Mouse (Mus musculus) sigmoid colon, adult 10 weeks (tissue): Measurements from ENCODE around the gene Gm20547. TPM values are rescaled to one million over a fixed set of nuclear protein-coding genes. Genes with fewer than 3 reads are reported as not detected.

Experiments
- polyA plus RNA-seq: library from polyadenylated mRNA; stranded (reverse); fragments of 350-450 nt; fragmentation: Illumina TruSeq; extraction: RNeasy Lipid Tissue Mini Kit (QIAGEN cat#74804); gene quantifications from one replicate; pipeline ENCODE4 v1.2.3, GENCODE M21; 2014; ENCODE audit warnings: low read depth, low replicate concordance

The Gm20547 gene
- polyA plus RNA-seq: 2.3 TPM

GRCm38 (mm10) chr17:34881683-34882310, at the start of gene Gm20547:
Gm20547 (minus strand) TSS chr17:34882042.

GRCm38 (mm10) chr17:34931061-34931734, 49.4 kb upstream of the Gm20547 start, which contains the start of gene Neu1:
Neu1 (plus strand) TSS chr17:34931253.

GRCm38 (mm10) chr17:34913930-34914665, 32.3 kb upstream of the Gm20547 start, which contains the start of gene Slc44a4:
Slc44a4 (plus strand) TSS chr17:34914466.

GRCm38 (mm10) chr17:34898160-34898586, 16.3 kb upstream of the Gm20547 start, which contains the start of the genes C2 and Ehmt2:
C2 (minus strand) TSS chr17:34898265.
Ehmt2 (plus strand) TSS chr17:34898469.

GRCm38 (mm10) chr17:34879336-34879879, 2.4 kb downstream of the Gm20547 start, which contains the start of gene Zbtb12:
Zbtb12 (plus strand) TSS chr17:34879483.

GRCm38 (mm10) chr17:34862416-34863081, 19.3 kb downstream of the Gm20547 start, which contains the start of gene Cfb:
Cfb (minus strand) TSS chr17:34862518.

GRCm38 (mm10) chr17:34849722-34850516, 31.9 kb downstream of the Gm20547 start, which contains the start of the genes Skiv2l and Nelfe:
Skiv2l (minus strand) TSS chr17:34850210.
Nelfe (plus strand) TSS chr17:34850391.

GRCm38 (mm10) chr17:34836856-34837221, 45.0 kb downstream of the Gm20547 start, which contains the start of the genes Stk19 and Dxo:
Stk19 (minus strand) TSS chr17:34836945.
Dxo (plus strand) TSS chr17:34837019.

Other genes starting within 250 kb of the Gm20547 start
- 4.4 TPM for gene Fkbpl, start 237.3 kb downstream of the Gm20547 start, polyA plus RNA-seq
- gene Atf6b, start 234.9 kb downstream of the Gm20547 start, polyA plus RNA-seq: 2.8 TPM
- 0.16 TPM for gene Tnxb, start 211.5 kb downstream of the Gm20547 start, polyA plus RNA-seq
- gene C4b, start 138.2 kb downstream of the Gm20547 start, polyA plus RNA-seq: 1.8 TPM
- not detected for gene Cyp21a1, start 77.5 kb downstream of the Gm20547 start, polyA plus RNA-seq
- 23.0 TPM for gene Stk19, start 45.1 kb downstream of the Gm20547 start, polyA plus RNA-seq
- gene Dxo, start 45.0 kb downstream of the Gm20547 start, polyA plus RNA-seq: 3.0 TPM
- 5.6 TPM for gene Skiv2l, start 31.8 kb downstream of the Gm20547 start, polyA plus RNA-seq
- 1.1 TPM for gene Nelfe, start 31.7 kb downstream of the Gm20547 start, polyA plus RNA-seq
- gene Cfb, start 19.5 kb downstream of the Gm20547 start, polyA plus RNA-seq: 18.5 TPM
- gene Zbtb12, start 2.6 kb downstream of the Gm20547 start, polyA plus RNA-seq: 1.1 TPM
- gene C2, start 16.2 kb upstream of the Gm20547 start, polyA plus RNA-seq: 1.0 TPM
- 10.6 TPM for gene Ehmt2, start 16.4 kb upstream of the Gm20547 start, polyA plus RNA-seq
- gene Slc44a4, start 32.4 kb upstream of the Gm20547 start, polyA plus RNA-seq: 32.3 TPM
- 15.5 TPM for gene Neu1, start 49.2 kb upstream of the Gm20547 start, polyA plus RNA-seq
- gene Hspa1b, start 77.2 kb upstream of the Gm20547 start, polyA plus RNA-seq: 10.1 TPM
- gene Gm20481, start 87.9 kb upstream of the Gm20547 start, polyA plus RNA-seq: not detected
- 4.5 TPM for gene Hspa1a, start 90.1 kb upstream of the Gm20547 start, polyA plus RNA-seq
- gene Hspa1l, start 90.7 kb upstream of the Gm20547 start, polyA plus RNA-seq: 0.22 TPM
- gene Lsm2, start 99.8 kb upstream of the Gm20547 start, polyA plus RNA-seq: 12.9 TPM
- gene Vars, start 118.9 kb upstream of the Gm20547 start, polyA plus RNA-seq: 1.5 TPM
- gene Vwa7, start 134.5 kb upstream of the Gm20547 start, polyA plus RNA-seq: 0.09 TPM
- gene Sapcd1, start 146.0 kb upstream of the Gm20547 start, polyA plus RNA-seq: not detected
- 2.5 TPM for gene Msh5, start 164.7 kb upstream of the Gm20547 start, polyA plus RNA-seq
- gene Clic1, start 167.9 kb upstream of the Gm20547 start, polyA plus RNA-seq: 47.8 TPM
- gene Ddah2, start 177.0 kb upstream of the Gm20547 start, polyA plus RNA-seq: not detected
- 1.5 TPM for gene Ly6g6c, start 183.3 kb upstream of the Gm20547 start, polyA plus RNA-seq
- 3.0 TPM for gene Mpig6b, start 184.1 kb upstream of the Gm20547 start, polyA plus RNA-seq
- gene Ly6g6e, start 194.9 kb upstream of the Gm20547 start, polyA plus RNA-seq: 2.8 TPM
- not detected for gene Ly6g6d, start 196.0 kb upstream of the Gm20547 start, polyA plus RNA-seq
- gene Ly6g6f, start 203.6 kb upstream of the Gm20547 start, polyA plus RNA-seq: not detected
- gene Abhd16a, start 207.2 kb upstream of the Gm20547 start, polyA plus RNA-seq: 5.3 TPM
- gene Ly6g5c, start 226.2 kb upstream of the Gm20547 start, polyA plus RNA-seq: not detected
- gene Ly6g5b, start 233.4 kb upstream of the Gm20547 start, polyA plus RNA-seq: not detected
- 0.85 TPM for gene Gpank1, start 239.4 kb upstream of the Gm20547 start, polyA plus RNA-seq
- 96.9 TPM for gene Csnk2b, start 240.0 kb upstream of the Gm20547 start, polyA plus RNA-seq
- 2.2 TPM for gene D17H6S53E, start 244.3 kb upstream of the Gm20547 start, polyA plus RNA-seq